Mouse (Mus musculus): ENCODE results near the gene 1700019N19Rik. TPM values are rescaled to one million over a fixed set of nuclear protein-coding genes. Genes with fewer than 3 reads are reported as not detected.

1700019N19Rik gene
- polyA plus RNA-seq (2016; fragmentation: Nextera tagmentation; extraction: Ambion mirVana): 0.23 TPM in 1 of 2 replicates, not detected in the other

GRCm38 (mm10) chr19:58794284-58794683 lies at the start of gene 1700019N19Rik:
1700019N19Rik (minus strand) TSS chr19:58794461.
- Histone ChIP-seq H3K9ac (no peak within 1 kb of the TSS), H3K4me2 (replicated peaks) (no peak within 1 kb of the TSS), H3K27ac (no peak within 1 kb of the TSS), H3K9me3 (no peaks in the 10 kb centered on the region), H3K36me3 (no peaks in the 10 kb centered on the region), H3K4me1 (0 out of 2 replicates have a peak, but pooled peaks cover 3% of the 10 kb centered on the region), H3K4me3 (no peak within 1 kb of the TSS), H3K27me3 (no peaks in the 10 kb centered on the region)
- 0 out of 2 replicates have a peak, but pooled peaks have one; percentile 15 for ATAC-seq (ENCODE audit: insufficient number of reproducible peaks, insufficient read depth, low FRiP score, low TSS enrichment)
- WGBS: 41% methylated on average over 10 of the region's 10 CpGs

GRCm38 (mm10) chr19:58843606-58844005 lies 49.3 kb upstream of the 1700019N19Rik start:
- Histone ChIP-seq H3K4me2 (replicated peaks) (no peak overlapping the region), H3K4me3 (no peak overlapping the region), H3K9me3 (no peaks in the 10 kb centered on the region), H3K4me1 (0 out of 2 replicates have a peak, but pooled peaks cover 6% of the 10 kb centered on the region), H3K36me3 (no peaks in the 10 kb centered on the region), H3K9ac (no peak overlapping the region), H3K27me3 (no peaks in the 10 kb centered on the region), H3K27ac (no peak overlapping the region)
- no peak for ATAC-seq (ENCODE audit: insufficient number of reproducible peaks, insufficient read depth, low FRiP score, low TSS enrichment)
- 85% methylated on average over 3 of the region's 3 CpGs for WGBS

- Histone ChIP-seq H3K4me2 (replicated peaks) (no peak overlapping the region), H3K4me1 (peaks cover 6% of the 10 kb centered on the region; the same call in 1 of the 2 replicates), H3K36me3 (no peaks in the 10 kb centered on the region), H3K9ac (no peak overlapping the region), H3K9me3 (no peaks in the 10 kb centered on the region), H3K27me3 (no peaks in the 10 kb centered on the region), H3K4me3 (no peak overlapping the region), H3K27ac (no peak overlapping the region)
- ATAC-seq (ENCODE audit: insufficient number of reproducible peaks, insufficient read depth, low FRiP score, low TSS enrichment): no peak
- WGBS: 77% methylated on average over 5 of the region's 5 CpGs
Observed at GRCm38 (mm10) chr19:58840721-58841271, 46.5 kb upstream of the 1700019N19Rik start.

- no peaks in the 10 kb centered on the region for H3K36me3 ChIP-seq
- peaks cover 6% of the 10 kb centered on the region; the same call in 1 of the 2 replicates for H3K4me1 ChIP-seq
- WGBS: 65% methylated on average over 4 of the region's 4 CpGs
- ATAC-seq (ENCODE audit: insufficient number of reproducible peaks, insufficient read depth, low FRiP score, low TSS enrichment): no peak
- no peak overlapping the region for H3K4me2 ChIP-seq (replicated peaks)
- H3K9me3 ChIP-seq: no peaks in the 10 kb centered on the region
- no peak overlapping the region for H3K4me3 ChIP-seq
- H3K27ac ChIP-seq: peak overlapping the region; percentile 24; the same call in 1 of the 2 replicates
- H3K27me3 ChIP-seq: no peaks in the 10 kb centered on the region
- no peak overlapping the region for H3K9ac ChIP-seq
Observed at GRCm38 (mm10) chr19:58839806-58840205, 45.5 kb upstream of the 1700019N19Rik start.

- Histone ChIP-seq H3K27ac (no peak overlapping the region), H3K4me2 (replicated peaks) (no peak overlapping the region), H3K9me3 (no peaks in the 10 kb centered on the region), H3K4me3 (no peak overlapping the region), H3K27me3 (no peaks in the 10 kb centered on the region), H3K4me1 (peaks cover 6% of the 10 kb centered on the region; the same call in 1 of the 2 replicates), H3K9ac (no peak overlapping the region), H3K36me3 (no peaks in the 10 kb centered on the region)
- 55% methylated on average over 3 of the region's 3 CpGs for WGBS
- peak; percentile 25; the same call in 1 of the 2 replicates for ATAC-seq (ENCODE audit: insufficient number of reproducible peaks, insufficient read depth, low FRiP score, low TSS enrichment)
Observed at GRCm38 (mm10) chr19:58839345-58839744, 45.1 kb upstream of the 1700019N19Rik start.

- no peaks in the 10 kb centered on the region for H3K27me3 ChIP-seq
- no peak overlapping the region for H3K9ac ChIP-seq
- H3K4me2 ChIP-seq (replicated peaks): no peak overlapping the region
- ATAC-seq (ENCODE audit: insufficient number of reproducible peaks, insufficient read depth, low FRiP score, low TSS enrichment): no peak
- 68% methylated on average over 9 of the region's 9 CpGs for WGBS
- H3K27ac ChIP-seq: no peak overlapping the region
- H3K4me3 ChIP-seq: no peak overlapping the region
- H3K9me3 ChIP-seq: no peaks in the 10 kb centered on the region
- peaks cover 6% of the 10 kb centered on the region; the same call in 1 of the 2 replicates for H3K4me1 ChIP-seq
- no peaks in the 10 kb centered on the region for H3K36me3 ChIP-seq
Observed at GRCm38 (mm10) chr19:58838706-58839105, 44.4 kb upstream of the 1700019N19Rik start.

- WGBS: 68% methylated on average over 13 of the region's 13 CpGs
- Histone ChIP-seq H3K4me2 (replicated peaks) (no peak overlapping the region), H3K9ac (no peak overlapping the region), H3K4me1 (no peaks in the 10 kb centered on the region; the same call in 1 of the 2 replicates), H3K36me3 (no peaks in the 10 kb centered on the region), H3K4me3 (no peak overlapping the region), H3K9me3 (no peaks in the 10 kb centered on the region), H3K27ac (no peak overlapping the region), H3K27me3 (no peaks in the 10 kb centered on the region)
- ATAC-seq (ENCODE audit: insufficient number of reproducible peaks, insufficient read depth, low FRiP score, low TSS enrichment): no peak
Observed at GRCm38 (mm10) chr19:58833639-58834180, 39.4 kb upstream of the 1700019N19Rik start.

- Histone ChIP-seq H3K9me3 (no peaks in the 10 kb centered on the region), H3K4me2 (replicated peaks) (no peak overlapping the region), H3K4me1 (no peaks in the 10 kb centered on the region), H3K27me3 (no peaks in the 10 kb centered on the region), H3K9ac (no peak overlapping the region), H3K36me3 (no peaks in the 10 kb centered on the region), H3K27ac (no peak overlapping the region), H3K4me3 (no peak overlapping the region)
- 77% methylated on average over 2 of the region's 2 CpGs for WGBS
- ATAC-seq (ENCODE audit: insufficient number of reproducible peaks, insufficient read depth, low FRiP score, low TSS enrichment): no peak
Observed at GRCm38 (mm10) chr19:58832988-58833387, 38.7 kb upstream of the 1700019N19Rik start.

- Histone ChIP-seq H3K27ac (no peak overlapping the region), H3K4me1 (no peaks in the 10 kb centered on the region), H3K9me3 (no peaks in the 10 kb centered on the region), H3K36me3 (no peaks in the 10 kb centered on the region), H3K4me3 (no peak overlapping the region), H3K9ac (no peak overlapping the region), H3K27me3 (no peaks in the 10 kb centered on the region), H3K4me2 (replicated peaks) (no peak overlapping the region)
- WGBS: 82% methylated on average over 9 of the region's 9 CpGs
- no peak for ATAC-seq (ENCODE audit: insufficient number of reproducible peaks, insufficient read depth, low FRiP score, low TSS enrichment)
Observed at GRCm38 (mm10) chr19:58831280-58831922, 37.1 kb upstream of the 1700019N19Rik start.

GRCm38 (mm10) chr19:58830182-58830581 lies 35.9 kb upstream of the 1700019N19Rik start:
- Histone ChIP-seq H3K4me2 (replicated peaks) (no peak overlapping the region), H3K9ac (no peak overlapping the region), H3K36me3 (no peaks in the 10 kb centered on the region), H3K4me3 (no peak overlapping the region), H3K27ac (no peak overlapping the region), H3K9me3 (no peaks in the 10 kb centered on the region), H3K4me1 (no peaks in the 10 kb centered on the region), H3K27me3 (no peaks in the 10 kb centered on the region)
- WGBS: 90% methylated on average over 7 of the region's 7 CpGs
- no peak for ATAC-seq (ENCODE audit: insufficient number of reproducible peaks, insufficient read depth, low FRiP score, low TSS enrichment)

GRCm38 (mm10) chr19:58829575-58829974 lies 35.3 kb upstream of the 1700019N19Rik start:
- no peak for ATAC-seq (ENCODE audit: insufficient number of reproducible peaks, insufficient read depth, low FRiP score, low TSS enrichment)
- Histone ChIP-seq H3K4me1 (no peaks in the 10 kb centered on the region), H3K4me2 (replicated peaks) (no peak overlapping the region), H3K27ac (no peak overlapping the region), H3K36me3 (no peaks in the 10 kb centered on the region), H3K4me3 (no peak overlapping the region), H3K27me3 (no peaks in the 10 kb centered on the region), H3K9ac (no peak overlapping the region), H3K9me3 (no peaks in the 10 kb centered on the region)
- WGBS: 82% methylated on average over 5 of the region's 5 CpGs

- no peaks in the 10 kb centered on the region for H3K36me3 ChIP-seq
- no peak overlapping the region for H3K27ac ChIP-seq
- H3K4me1 ChIP-seq: no peaks in the 10 kb centered on the region
- ATAC-seq (ENCODE audit: insufficient number of reproducible peaks, insufficient read depth, low FRiP score, low TSS enrichment): no peak
- H3K9ac ChIP-seq: no peak overlapping the region
- no peak overlapping the region for H3K4me2 ChIP-seq (replicated peaks)
- H3K27me3 ChIP-seq: no peaks in the 10 kb centered on the region
- H3K4me3 ChIP-seq: no peak overlapping the region
- 54% methylated on average over 7 of the region's 7 CpGs for WGBS
- H3K9me3 ChIP-seq: no peaks in the 10 kb centered on the region
Observed at GRCm38 (mm10) chr19:58827656-58828055, 33.4 kb upstream of the 1700019N19Rik start.

Measured in embryonic facial prominence, embryonic 12.5 days (tissue).